28 mouse cellular contexts compared by ENCODE assay signal in genomic region chr13:3850330-3850729, GRCm38 (mm10). TPM values are rescaled to one million over a fixed set of nuclear protein-coding genes. Genes with fewer than 3 reads are reported as not detected.
"Had no signal": no experiment of that assay in that cellular context is flagged by ENCODE, and none has a peak within 500 bp of the region (broad histone marks: within the 10 kb centered on the region; RNA-seq: fewer than 3 reads in every experiment).

No protein-coding gene starts in this region.

- H3K36me3 ChIP-seq: midbrain, embryonic 10.5 days; midbrain, embryonic 12.5 days; neural tube, embryonic 13.5 days; neural tube, embryonic 15.5 days; stomach, embryonic 15.5 days had no signal

- H3K4me2 ChIP-seq: lung, embryonic 14.5 days; midbrain, embryonic 12.5 days; neural tube, embryonic 13.5 days; neural tube, embryonic 15.5 days; stomach, embryonic 15.5 days had no signal

- ATAC-seq: midbrain, embryonic 16.5 days had no signal

- H3K27ac ChIP-seq: midbrain, embryonic 10.5 days; midbrain, embryonic 12.5 days; neural tube, embryonic 13.5 days; neural tube, embryonic 15.5 days; stomach, embryonic 15.5 days; stomach, postnatal 0 days had no signal

- H3K9ac ChIP-seq: lung, embryonic 14.5 days; midbrain, embryonic 12.5 days; neural tube, embryonic 13.5 days; neural tube, embryonic 15.5 days; stomach, embryonic 15.5 days had no signal

- DNase-seq: lung, adult 18-20 months; lung, embryonic 14.5 days; lung, postnatal 10 days; lung, postnatal 4 days; midbrain, embryonic 14.5 days; retina, postnatal 1 day; right cerebral cortex, adult 18-20 months; right cerebral cortex, postnatal 25 days; right cerebral cortex, postnatal 4 days; spleen, adult 18-20 months; thymus, adult 2 months; thymus, postnatal 25 days; thymus, postnatal 4 days had no signal

- H3K4me1 ChIP-seq: midbrain, embryonic 10.5 days; midbrain, embryonic 12.5 days; neural tube, embryonic 13.5 days; neural tube, embryonic 15.5 days; stomach, embryonic 15.5 days had no signal

- H3K27me3 ChIP-seq: midbrain, embryonic 12.5 days; neural tube, embryonic 13.5 days; neural tube, embryonic 15.5 days; stomach, embryonic 15.5 days had no signal

- H3K4me3 ChIP-seq: midbrain, embryonic 10.5 days; midbrain, embryonic 12.5 days; myocyte; neural tube, embryonic 13.5 days; neural tube, embryonic 15.5 days; stomach, embryonic 15.5 days had no signal

- H3K9me3 ChIP-seq: midbrain, embryonic 10.5 days; midbrain, embryonic 12.5 days; neural tube, embryonic 13.5 days; neural tube, embryonic 15.5 days; stomach, embryonic 15.5 days had no signal

RNA-seq across cellular contexts. Expression of gene Calm5, which starts 3.6 kb away (rescaled TPM):
- total RNA-seq: megakaryocyte, adult 5-6 weeks; megakaryocyte-erythroid progenitor cell, adult 5-6 weeks had no signal
- polyA plus RNA-seq: lung, embryonic 14.5 days; lung, embryonic 16.5 days; midbrain, embryonic 10.5 days; midbrain, embryonic 12.5 days; midbrain, embryonic 14.5 days; midbrain, embryonic 16.5 days; myocyte; neural tube, embryonic 11.5 days; neural tube, embryonic 13.5 days; neural tube, embryonic 15.5 days; small intestine, adult 2 months; stomach, embryonic 15.5 days; stomach, postnatal 0 days; testis, adult 2 months; thymus, adult 2 months; urinary bladder, adult 2 months had no signal

RNA-seq across cellular contexts. Expression of gene Calm4, which starts 12.8 kb away (rescaled TPM):
- total RNA-seq: megakaryocyte, adult 5-6 weeks; megakaryocyte-erythroid progenitor cell, adult 5-6 weeks had no signal
- polyA plus RNA-seq: lung, embryonic 14.5 days; lung, embryonic 16.5 days; midbrain, embryonic 10.5 days; midbrain, embryonic 12.5 days; midbrain, embryonic 14.5 days; midbrain, embryonic 16.5 days; neural tube, embryonic 11.5 days; neural tube, embryonic 13.5 days; small intestine, adult 2 months; urinary bladder, adult 2 months had no signal

RNA-seq across cellular contexts. Expression of gene Calml3, which starts 46.2 kb away (rescaled TPM):
- total RNA-seq: megakaryocyte, adult 5-6 weeks; megakaryocyte-erythroid progenitor cell, adult 5-6 weeks had no signal
- polyA plus RNA-seq: lung, embryonic 14.5 days; midbrain, embryonic 10.5 days; midbrain, embryonic 12.5 days; midbrain, embryonic 14.5 days; midbrain, embryonic 16.5 days; neural tube, embryonic 11.5 days; neural tube, embryonic 13.5 days; neural tube, embryonic 15.5 days; small intestine, adult 2 months had no signal
